Mouse (Mus musculus) heart, adult 2 months (tissue): ENCODE measurements around the gene Ankrd45. TPM values are rescaled to one million over a fixed set of nuclear protein-coding genes. Genes with fewer than 3 reads are reported as not detected.
A peak's percentile ranks its signal among the peaks of the same experiment; 100 is the strongest.

ENCODE experiments used
- DNase-seq, 2 experiments: peaks; one replicate each; pipeline ENCODE4 v3.0.0; 2021
- H3K27ac ChIP-seq: fragments of 200-600 bp; 2 replicates; pipeline ENCODE4 v1.8.1; 2022
- H3K27me3 ChIP-seq: fragments of 200-500 bp; 2 replicates; pipeline ENCODE4 v1.6.1; 2012; ENCODE audit warnings: mild to moderate bottlenecking, low read length, inconsistent platforms, mixed read lengths; ENCODE audit not compliant: control insufficient read depth, insufficient read depth
- H3K36me3 ChIP-seq: fragments of 200-500 bp; 2 replicates; pipeline ENCODE4 v1.6.1; 2012; ENCODE audit warnings: low read length, inconsistent platforms; ENCODE audit not compliant: control insufficient read depth, insufficient read depth
- H3K4me1 ChIP-seq: fragments of 200-500 bp; 2 replicates; pipeline ENCODE4 v1.6.1; 2011; ENCODE audit warnings: low read length; ENCODE audit not compliant: control insufficient read depth, insufficient read depth
- H3K4me3 ChIP-seq: fragments of 200-600 bp; 2 replicates; pipeline ENCODE4 v1.8.1; 2022
- H3K79me2 ChIP-seq: fragments of 200-500 bp; replicated peaks from 2 replicates; pipeline ENCODE4 v1.6.1; 2012; ENCODE audit warnings: mild to moderate bottlenecking, inconsistent platforms, low read length, moderate library complexity, mixed read lengths; ENCODE audit not compliant: control insufficient read depth, insufficient read depth
- H3K9ac ChIP-seq: fragments of 200-500 bp; 2 replicates; pipeline ENCODE4 v1.6.1; 2012; ENCODE audit warnings: low read depth, mild to moderate bottlenecking, control low read depth, inconsistent platforms, low read length, mixed read lengths
- CTCF ChIP-seq: fragments of 200-600 bp; IDR thresholded peaks from 2 replicates; pipeline ENCODE4 v1.8.1; 2022; ENCODE audit warnings: antibody characterized with exemption, mild to moderate bottlenecking, moderate library complexity
- EP300 ChIP-seq: fragments of 200-500 bp; IDR thresholded peaks from 2 replicates; pipeline ENCODE4 v1.6.1; 2011; ENCODE audit warnings: low read depth, low read length, control low read depth; ENCODE audit not compliant: insufficient read depth
- POLR2A ChIP-seq: fragments of 200-500 bp; IDR thresholded peaks from 2 replicates; pipeline ENCODE4 v1.6.1; 2011; ENCODE audit warnings: mild to moderate bottlenecking, low read depth, low read length, control low read depth; ENCODE audit not compliant: insufficient read depth
- WGBS: fragments of 180-500 bp; shearing (Covaris S2); methylation state at CpG from one replicate; pipeline ENCODE4 v1.1.7; 2018; 5-methylcytosine and 5-hydroxymethylcytosine counted together
- intact Hi-C: fragments of 180-260 bp; cut with DNase I; formaldehyde crosslinking; loops from one replicate; pipeline ENCODE4 v1.15.1; 2025
- polyA plus RNA-seq: library from polyadenylated mRNA; depleted of rRNA; stranded (reverse); fragments of >200 nt; gene quantifications from 2 replicates; pipeline ENCODE4 v1.2.3, GENCODE M21; 2012
- total RNA-seq, 2 experiments: library from RNA; stranded (reverse); gene quantifications; 2 replicates each; pipeline ENCODE4 v1.2.3; 2021

The Ankrd45 gene
- total and polyA plus RNA-seq, 3 experiments, result 0.70 to 2.7 (median 2.1) TPM

GRCm38 (mm10) chr1:161160266-161160665 lies 17.8 kb downstream of the Ankrd45 start:
- H3K4me1 ChIP-seq, result no peaks in the 10 kb centered on the region
- H3K9ac ChIP-seq, result no peak overlapping the region
- H3K27me3 ChIP-seq, result no peaks in the 10 kb centered on the region
- no peaks in the 10 kb centered on the region for H3K79me2 ChIP-seq
- WGBS, result 44% methylated on average over 4 of the region's 4 CpGs
- no peaks in the 10 kb centered on the region for H3K36me3 ChIP-seq
- no peak for TF ChIP-seq POLR2A
- intact Hi-C loops, result no loop called here
- no peak overlapping the region for H3K27ac ChIP-seq
- no peak for DNase-seq
- no peak overlapping the region for H3K4me3 ChIP-seq

- Histone ChIP-seq H3K9ac (0 out of 2 replicates have a peak overlapping the region, but pooled peaks have one; percentile 10), H3K36me3 (no peaks in the 10 kb centered on the region), H3K27ac (no peak overlapping the region), H3K4me1 (no peaks in the 10 kb centered on the region; the same call in 1 of the 2 replicates), H3K79me2 (no peaks in the 10 kb centered on the region), H3K4me3 (peak overlapping the region; percentile 44), H3K27me3 (no peaks in the 10 kb centered on the region)
- intact Hi-C loops, result loop anchor here (5.0 kb wide), 1 partner anchor 428 kb away; no protein-coding TSS in a partner anchor
- TF ChIP-seq POLR2A (no peak), CTCF (peak; percentile 80)
- peak; percentile 68 to 74 for DNase-seq
- under 1% methylated on average over 40 of the region's 40 CpGs for WGBS
These were observed 28.2 kb downstream of the Ankrd45 start for GRCm38 (mm10) chr1:161170651-161171050.

GRCm38 (mm10) chr1:161180674-161181073 lies 38.2 kb downstream of the Ankrd45 start:
- H3K27me3 ChIP-seq, result no peaks in the 10 kb centered on the region
- no peak overlapping the region for H3K9ac ChIP-seq
- peak; percentile 9 to 40 for DNase-seq
- intact Hi-C loops, result no loop called here
- WGBS, result 51% methylated on average over 8 of the region's 8 CpGs
- TF ChIP-seq CTCF (peak; percentile 73), POLR2A (no peak)
- H3K4me1 ChIP-seq, result no peaks in the 10 kb centered on the region
- H3K36me3 ChIP-seq, result no peaks in the 10 kb centered on the region
- no peak overlapping the region for H3K27ac ChIP-seq
- H3K4me3 ChIP-seq, result no peak overlapping the region
- H3K79me2 ChIP-seq, result no peaks in the 10 kb centered on the region

GRCm38 (mm10) chr1:161182386-161182785 lies 39.9 kb downstream of the Ankrd45 start:
- no peak overlapping the region for H3K27ac ChIP-seq
- TF ChIP-seq EP300 (no peak), CTCF (no peak), POLR2A (no peak)
- no peak overlapping the region for H3K9ac ChIP-seq
- intact Hi-C loops, result no loop called here
- no peaks in the 10 kb centered on the region for H3K4me1 ChIP-seq
- no peaks in the 10 kb centered on the region for H3K36me3 ChIP-seq
- no peaks in the 10 kb centered on the region for H3K79me2 ChIP-seq
- WGBS, result 74% methylated on average over 9 of the region's 9 CpGs
- no peak overlapping the region for H3K4me3 ChIP-seq
- no peaks in the 10 kb centered on the region for H3K27me3 ChIP-seq
- DNase-seq, result no peak

- H3K27ac ChIP-seq, result no peak overlapping the region
- no peak overlapping the region for H3K9ac ChIP-seq
- intact Hi-C loops, result no loop called here
- no peaks in the 10 kb centered on the region for H3K27me3 ChIP-seq
- TF ChIP-seq CTCF (no peak), POLR2A (no peak), EP300 (no peak)
- no peaks in the 10 kb centered on the region for H3K4me1 ChIP-seq
- no peak for DNase-seq
- WGBS, result 57% methylated on average over 9 of the region's 9 CpGs
- H3K36me3 ChIP-seq, result no peaks in the 10 kb centered on the region
- H3K4me3 ChIP-seq, result no peak overlapping the region
- no peaks in the 10 kb centered on the region for H3K79me2 ChIP-seq
These were observed 41.2 kb downstream of the Ankrd45 start for GRCm38 (mm10) chr1:161183677-161184076.

- Histone ChIP-seq H3K4me3 (no peak overlapping the region), H3K36me3 (no peaks in the 10 kb centered on the region), H3K27ac (no peak overlapping the region), H3K4me1 (no peaks in the 10 kb centered on the region), H3K79me2 (no peaks in the 10 kb centered on the region), H3K9ac (no peak overlapping the region), H3K27me3 (no peaks in the 10 kb centered on the region)
- intact Hi-C loops, result no loop called here
- WGBS, result 86% methylated on average over 3 of the region's 3 CpGs
- TF ChIP-seq CTCF (no peak), POLR2A (no peak), EP300 (no peak)
- no peak for DNase-seq
These were observed 42.9 kb downstream of the Ankrd45 start for GRCm38 (mm10) chr1:161185431-161185830.
